Mouse (Mus musculus) liver, postnatal 0 days (tissue): ENCODE results near the gene Tm4sf5.

ENCODE experiments used
- CTCF ChIP-seq: sonication (generic); IDR thresholded peaks from 2 replicates; pipeline ENCODE4 v1.5.1; 2016; ENCODE audit warnings: antibody characterized with exemption, low read depth
- EP300 ChIP-seq: IDR thresholded peaks from 2 replicates; pipeline ENCODE4 v1.6.1; 2016; ENCODE audit warnings: antibody characterized with exemption, low read depth, mild to moderate bottlenecking

- TF ChIP-seq CTCF (no peak), EP300 (no peak)
These were observed 27.8 kb downstream of the Tm4sf5 start, which contains the start of gene Gm40193 for GRCm38 (mm10) chr11:70532839-70533238.
